Mouse (Mus musculus) embryo, embryonic 11.5 days (tissue): ENCODE data around the gene Igf2bp2.

Experiments
- DNase-seq: peaks from one replicate; pipeline ENCODE4 v3.0.0-alpha.2; 2012; ENCODE audit warnings: low read depth, low spot score

Gene Igf2bp2

GRCm38 (mm10) chr16:22106012-22106584 lies 57.0 kb downstream of the Igf2bp2 start:
- DNase-seq: no peak

GRCm38 (mm10) chr16:22100067-22100466 lies 63.0 kb downstream of the Igf2bp2 start:
- no peak for DNase-seq

GRCm38 (mm10) chr16:22097659-22098058 lies 65.4 kb downstream of the Igf2bp2 start:
- DNase-seq: no peak

GRCm38 (mm10) chr16:22095751-22096150 lies 67.3 kb downstream of the Igf2bp2 start:
- no peak for DNase-seq

GRCm38 (mm10) chr16:22091255-22091783 lies 71.8 kb downstream of the Igf2bp2 start:
- no peak for DNase-seq

- DNase-seq: no peak
Measured at GRCm38 (mm10) chr16:22085411-22085810, 77.7 kb downstream of the Igf2bp2 start.

GRCm38 (mm10) chr16:22080125-22080710 lies 82.9 kb downstream of the Igf2bp2 start:
- no peak for DNase-seq

GRCm38 (mm10) chr16:22076620-22076941 lies 86.5 kb downstream of the Igf2bp2 start:
- no peak for DNase-seq

GRCm38 (mm10) chr16:22075829-22076619 lies 87.1 kb downstream of the Igf2bp2 start:
- DNase-seq: no peak

- DNase-seq: no peak
Measured at GRCm38 (mm10) chr16:22075067-22075466, 88.0 kb downstream of the Igf2bp2 start.

GRCm38 (mm10) chr16:22071361-22071760 lies 91.7 kb downstream of the Igf2bp2 start:
- no peak for DNase-seq

- DNase-seq: no peak
Measured at GRCm38 (mm10) chr16:22067406-22067805, 95.7 kb downstream of the Igf2bp2 start.

- DNase-seq: no peak
Measured at GRCm38 (mm10) chr16:22065536-22065935, 97.6 kb downstream of the Igf2bp2 start.

GRCm38 (mm10) chr16:22062284-22062683 lies 100.8 kb downstream of the Igf2bp2 start:
- no peak for DNase-seq

- no peak for DNase-seq
Measured at GRCm38 (mm10) chr16:22061555-22062160, 101.4 kb downstream of the Igf2bp2 start.

- no peak for DNase-seq
Measured at GRCm38 (mm10) chr16:22060416-22060815, 102.7 kb downstream of the Igf2bp2 start.

GRCm38 (mm10) chr16:22058871-22059270 lies 104.2 kb downstream of the Igf2bp2 start:
- no peak for DNase-seq

- DNase-seq: no peak
Measured at GRCm38 (mm10) chr16:22057498-22057897, 105.6 kb downstream of the Igf2bp2 start.

- no peak for DNase-seq
Measured at GRCm38 (mm10) chr16:22053411-22053810, 109.7 kb downstream of the Igf2bp2 start.

- no peak for DNase-seq
Measured at GRCm38 (mm10) chr16:22046739-22047366, 116.2 kb downstream of the Igf2bp2 start.

- DNase-seq: no peak
Measured at GRCm38 (mm10) chr16:22045930-22046329, 117.2 kb downstream of the Igf2bp2 start.

- DNase-seq: no peak
Measured at GRCm38 (mm10) chr16:22043830-22044229, 119.3 kb downstream of the Igf2bp2 start.
